Mouse (Mus musculus) forebrain, embryonic 11.5 days (tissue): ENCODE data around the gene Gas8. TPM values are rescaled to one million over a fixed set of nuclear protein-coding genes. Genes with fewer than 3 reads are reported as not detected.
A peak's percentile ranks its signal among the peaks of the same experiment; 100 is the strongest.
"Not testable (repeated sequence)": the region's sequence is repeated elsewhere in the genome, so short reads cannot be mapped to it uniquely, and the experiment has no call there.

Experiments used
- ATAC-seq: fragments of 200-750 bp; cut with Nextera tagmentation; replicated peaks from 2 replicates; pipeline ENCODE4 v1.8.0; 2017; ENCODE audit warnings: moderate TSS enrichment; ENCODE audit not compliant: low FRiP score
- DNase-seq: peaks from one replicate; pipeline ENCODE4 v3.0.0-alpha.2; 2017; ENCODE audit warnings: low spot score
- H3K27ac ChIP-seq: fragments of 300-500 bp; sonication (generic); 2 replicates; pipeline ENCODE4 v1.5.1; 2014; ENCODE audit warnings: low read depth, low read length
- H3K27me3 ChIP-seq: fragments of 300-500 bp; sonication (generic); 2 replicates; pipeline ENCODE4 v1.6.1; 2014; ENCODE audit warnings: mild to moderate bottlenecking, low read length, mixed read lengths; ENCODE audit not compliant: control insufficient read depth, insufficient read depth
- H3K36me3 ChIP-seq: fragments of 300-500 bp; sonication (generic); 2 replicates; pipeline ENCODE4 v1.6.1; 2014; ENCODE audit warnings: mild to moderate bottlenecking, low read length, moderate library complexity, mixed read lengths; ENCODE audit not compliant: control insufficient read depth, insufficient read depth
- H3K4me1 ChIP-seq: fragments of 300-500 bp; sonication (generic); replicated peaks from 2 replicates; pipeline ENCODE4 v1.6.1; 2014; ENCODE audit warnings: low read length, mixed read lengths; ENCODE audit not compliant: control insufficient read depth, insufficient read depth
- H3K4me2 ChIP-seq: fragments of 300-500 bp; sonication (generic); 2 replicates; pipeline ENCODE4 v1.6.1; 2014; ENCODE audit warnings: low read depth, mild to moderate bottlenecking, low read length, moderate library complexity, mixed read lengths; ENCODE audit not compliant: severe bottlenecking
- H3K4me3 ChIP-seq: fragments of 300-500 bp; sonication (generic); 2 replicates; pipeline ENCODE4 v1.5.1; 2014; ENCODE audit warnings: low read depth, low read length
- H3K9ac ChIP-seq: fragments of 300-500 bp; sonication (generic); 2 replicates; pipeline ENCODE4 v1.6.1; 2014; ENCODE audit warnings: low read length
- H3K9me3 ChIP-seq: fragments of 300-500 bp; sonication (generic); 2 replicates; pipeline ENCODE4 v1.6.1; 2016; ENCODE audit warnings: low read length, mixed read lengths; ENCODE audit not compliant: control insufficient read depth
- WGBS: fragments of 180-500 bp; shearing (Covaris S2); extraction: QIAGEN DNeasy Blood & Tissue Kit; methylation state at CpG from one replicate; pipeline ENCODE4 v1.1.7; 2014; 5-methylcytosine and 5-hydroxymethylcytosine counted together
- polyA plus RNA-seq: library from polyadenylated mRNA; unstranded; fragments of >200 nt; fragmentation: Nextera tagmentation; extraction: Ambion mirVana; gene quantifications from 2 replicates; pipeline ENCODE4 v1.2.1, GENCODE M21; 2014

Gene Gas8
- polyA plus RNA-seq, 1 experiment from 2014 or later = 42.1 TPM

DNA sequence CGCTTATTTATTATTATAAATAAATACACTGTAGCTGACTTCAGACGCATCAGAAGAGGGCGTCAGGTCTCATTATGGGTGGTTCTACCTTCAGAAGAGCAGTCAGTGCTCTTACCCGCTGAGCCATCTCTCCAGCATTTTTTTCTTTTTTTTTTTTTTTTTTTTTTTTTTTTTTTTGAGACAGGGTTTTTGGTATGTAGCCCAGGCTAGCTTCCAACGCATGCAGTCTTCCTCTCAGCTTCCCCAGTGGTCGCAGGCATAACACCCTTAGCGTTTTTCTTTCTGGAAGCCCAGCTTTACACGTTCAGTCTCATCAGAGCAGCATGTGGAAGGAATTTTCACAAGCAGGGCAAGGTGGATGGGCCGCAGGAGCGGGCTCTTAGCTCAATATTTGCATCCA, 462 bp upstream of the Gas8 start:
- no peak overlapping the region for H3K27ac ChIP-seq
- peak overlapping the region; percentile 63; the same call in 1 of the 2 replicates for H3K4me3 ChIP-seq
- peak overlapping the region; percentile 83; the same call in 1 of the 2 replicates for H3K4me2 ChIP-seq
- DNase-seq (no peak), ATAC-seq (no peak)
- 40% methylated on average over 10 of the region's 10 CpGs for WGBS
- no peak overlapping the region for H3K9ac ChIP-seq
- peaks cover 15% of the 10 kb centered on the region for H3K4me1 ChIP-seq
- no peaks in the 10 kb centered on the region; the same call in 1 of the 2 replicates for H3K27me3 ChIP-seq
- no peaks in the 10 kb centered on the region; the same call in 1 of the 2 replicates for H3K36me3 ChIP-seq
- H3K9me3 ChIP-seq = no peaks in the 10 kb centered on the region

DNA sequence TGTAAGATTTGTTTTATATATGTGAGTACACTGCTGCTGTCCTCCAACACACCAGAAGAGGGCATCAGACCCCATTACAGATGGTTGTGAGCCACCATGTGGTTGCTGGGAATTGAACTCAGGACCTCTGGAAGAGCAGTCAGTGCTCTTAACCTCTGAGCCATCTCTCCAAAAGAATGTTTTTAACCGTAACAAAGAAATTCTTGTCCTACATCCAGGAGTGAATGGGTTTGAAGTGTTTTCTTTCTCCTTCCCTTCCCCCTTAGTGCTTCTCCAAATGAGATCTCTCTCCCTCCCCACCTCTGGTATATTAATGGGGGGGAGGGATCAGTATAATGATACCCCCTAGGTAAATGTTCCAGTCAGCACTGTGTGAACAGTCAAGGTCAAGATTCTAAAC, 1.4 kb downstream of the Gas8 start:
- not testable (repeated sequence) for ATAC-seq, H3K27me3 ChIP-seq, H3K4me3 ChIP-seq, H3K9ac ChIP-seq, H3K36me3 ChIP-seq, H3K4me2 ChIP-seq, H3K4me1 ChIP-seq, H3K9me3 ChIP-seq, DNase-seq, H3K27ac ChIP-seq
- 90% methylated on average over 1 of the region's 1 CpGs for WGBS

DNA sequence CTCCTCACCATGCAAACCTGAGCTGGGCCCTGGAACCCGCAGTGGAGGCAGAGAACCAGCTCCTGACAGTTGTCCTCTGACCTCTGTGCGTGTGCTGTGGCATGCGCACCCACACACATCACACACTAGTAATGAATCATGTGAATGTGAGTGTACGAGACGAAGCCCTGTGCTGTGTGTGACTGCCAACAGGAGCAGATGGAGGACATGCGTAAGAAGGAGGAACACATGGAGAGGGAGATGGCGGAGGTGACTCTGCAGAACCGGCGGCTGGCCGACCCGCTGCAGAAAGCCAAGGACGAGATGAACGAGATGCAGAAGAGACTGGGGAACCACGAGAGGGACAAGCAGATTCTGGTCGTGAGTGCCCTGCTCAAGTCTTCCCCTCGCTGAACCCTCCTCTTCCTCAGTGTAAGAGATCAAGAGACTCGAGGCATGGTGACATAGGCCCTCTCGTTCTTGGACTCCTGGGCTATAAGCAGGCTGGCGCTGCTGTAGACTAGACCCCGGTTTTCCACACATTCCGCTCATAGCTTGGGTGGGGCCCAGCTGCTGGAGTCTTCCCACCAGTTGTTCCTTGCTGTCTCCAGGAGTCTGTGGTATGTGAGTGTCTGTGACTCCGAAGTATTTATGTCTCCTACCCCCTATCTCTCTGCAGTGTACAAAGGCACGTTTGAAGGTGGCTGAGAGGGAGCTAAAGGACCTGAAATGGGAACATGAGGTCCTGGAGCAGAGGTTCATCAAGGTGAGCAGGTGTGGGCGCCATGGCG, 9.3 kb downstream of the Gas8 start:
- H3K36me3 ChIP-seq = peaks cover 23% of the 10 kb centered on the region
- DNase-seq (no peak), ATAC-seq (no peak)
- H3K4me3 ChIP-seq = no peak overlapping the region
- no peaks in the 10 kb centered on the region for H3K27me3 ChIP-seq
- H3K27ac ChIP-seq = no peak overlapping the region
- H3K4me1 ChIP-seq = no peaks in the 10 kb centered on the region
- no peak overlapping the region for H3K9ac ChIP-seq
- 91% methylated on average over 25 of the region's 25 CpGs for WGBS
- H3K9me3 ChIP-seq = no peaks in the 10 kb centered on the region
- no peak overlapping the region for H3K4me2 ChIP-seq

DNA sequence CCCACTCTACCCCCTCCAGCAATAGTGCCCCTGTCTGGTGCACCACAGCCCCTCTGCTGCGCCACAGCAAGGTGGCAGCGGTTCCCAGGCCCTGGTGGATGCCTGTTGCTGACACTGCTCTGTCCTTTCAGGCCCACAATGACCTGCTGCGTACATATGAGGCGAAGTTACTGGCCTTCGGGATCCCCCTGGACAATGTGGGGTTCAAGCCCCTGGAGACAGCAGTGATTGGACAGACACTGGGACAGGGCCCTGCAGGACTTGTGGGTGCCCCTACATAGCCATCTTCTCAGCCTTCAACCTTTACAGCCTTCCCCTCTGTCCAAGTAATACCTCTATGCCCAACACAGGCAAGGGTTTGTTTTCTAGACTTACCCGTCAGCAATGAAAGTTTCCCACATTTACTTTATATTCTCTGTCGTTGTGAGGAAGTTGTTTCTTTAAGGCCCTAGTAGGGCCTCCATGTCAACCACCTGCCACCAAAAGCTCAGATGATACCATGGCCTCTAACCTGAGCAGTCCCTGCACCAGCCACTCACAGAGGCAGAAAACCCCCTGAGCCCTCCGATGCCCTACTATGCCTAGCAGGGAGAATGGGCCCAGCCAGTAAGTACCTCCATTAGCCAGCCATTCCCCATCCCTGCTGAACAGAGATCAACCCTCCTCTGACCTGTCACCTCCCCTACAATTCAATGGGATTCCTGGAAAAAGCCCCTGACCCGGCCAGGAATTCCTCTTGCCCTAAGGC, 17.8 kb downstream of the Gas8 start:
- H3K9ac ChIP-seq = no peak overlapping the region
- H3K9me3 ChIP-seq = no peaks in the 10 kb centered on the region
- no peaks in the 10 kb centered on the region for H3K4me1 ChIP-seq
- peak; percentile 50 for DNase-seq
- no peak overlapping the region for H3K27ac ChIP-seq
- no peak overlapping the region for H3K4me2 ChIP-seq
- peaks cover 6% of the 10 kb centered on the region; the same call in 1 of the 2 replicates for H3K36me3 ChIP-seq
- H3K27me3 ChIP-seq = peaks cover 3% of the 10 kb centered on the region
- 88% methylated on average over 9 of the region's 9 CpGs for WGBS
- ATAC-seq = no peak
- no peak overlapping the region for H3K4me3 ChIP-seq

DNA sequence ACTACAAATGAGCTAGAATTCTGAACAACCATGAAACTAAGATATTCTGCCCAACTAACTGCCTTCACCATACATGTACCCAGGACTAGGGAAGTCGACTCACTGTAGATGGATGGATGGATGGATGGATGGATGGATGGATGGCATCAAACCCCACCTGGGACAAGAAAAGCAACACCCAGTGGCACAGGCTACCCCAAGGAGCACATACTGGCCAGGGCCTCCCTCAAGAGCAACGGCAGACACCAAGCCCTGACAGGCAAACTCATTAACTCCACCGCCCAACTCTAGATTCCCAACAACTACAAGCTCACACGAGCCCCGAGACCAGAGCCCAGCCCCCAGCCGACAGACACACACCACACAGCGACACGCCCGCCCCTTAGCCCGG, 18.4 kb downstream of the Gas8 start:
- Histone ChIP-seq H3K36me3 (peaks cover 2% of the 10 kb centered on the region; the same call in 1 of the 2 replicates), H3K4me3 (no peak overlapping the region), H3K27ac (no peak overlapping the region), H3K9ac (no peak overlapping the region), H3K4me1 (no peaks in the 10 kb centered on the region), H3K9me3 (no peaks in the 10 kb centered on the region), H3K4me2 (no peak overlapping the region), H3K27me3 (peaks cover 3% of the 10 kb centered on the region)
- no peak for DNase-seq
- 29% methylated on average over 10 of the region's 10 CpGs for WGBS
- no peak for ATAC-seq

DNA sequence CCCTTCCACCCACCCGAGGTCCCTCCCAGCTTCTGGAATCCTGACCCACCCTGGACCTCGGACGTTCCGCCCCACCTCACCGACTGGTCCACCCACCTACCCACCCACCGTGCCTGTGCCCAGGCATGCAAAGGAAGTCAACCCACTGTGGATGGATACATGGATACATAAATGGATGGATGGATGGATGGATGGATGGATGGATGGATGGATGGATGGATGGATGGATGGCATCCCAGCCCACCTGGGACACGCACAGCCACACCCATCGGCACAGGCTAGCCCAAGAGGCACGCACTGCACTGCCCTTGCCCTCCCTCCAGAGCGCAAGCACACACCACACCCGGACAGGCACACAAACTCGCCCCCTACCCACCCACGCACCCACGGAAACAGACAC, 19.0 kb downstream of the Gas8 start:
- DNase-seq = not testable (repeated sequence)

DNA sequence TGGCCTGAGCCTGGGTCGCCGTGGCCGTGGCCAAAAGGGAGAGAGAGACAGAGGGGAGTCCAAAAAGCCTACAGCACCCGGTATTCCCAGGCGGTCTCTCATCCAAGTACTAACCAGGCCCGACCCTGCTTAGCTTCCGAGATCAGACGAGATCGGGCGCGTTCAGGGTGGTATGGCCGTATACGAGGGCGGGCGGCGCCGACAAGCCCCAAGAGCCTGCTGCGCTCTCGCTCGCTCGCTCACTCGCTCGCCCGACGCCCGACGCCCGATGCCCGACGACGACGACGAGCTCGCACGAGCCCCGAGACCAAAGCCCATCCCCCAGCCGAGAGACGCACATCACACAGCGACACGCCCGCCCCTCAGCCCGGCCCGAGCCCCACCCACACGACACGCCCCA, 45.6 kb downstream of the Gas8 start:
- not testable (repeated sequence) for H3K4me2 ChIP-seq, H3K27ac ChIP-seq, H3K36me3 ChIP-seq, DNase-seq, H3K4me1 ChIP-seq, H3K9ac ChIP-seq, H3K9me3 ChIP-seq, H3K4me3 ChIP-seq, ATAC-seq, H3K27me3 ChIP-seq
- WGBS = no CpG with 5 or more reads among the region's 45 CpGs

More for the DNA sequence above, 19.0 kb downstream of the Gas8 start:
- not testable (repeated sequence) for H3K27ac ChIP-seq, ATAC-seq, H3K4me3 ChIP-seq, H3K4me2 ChIP-seq, H3K4me1 ChIP-seq, H3K9ac ChIP-seq, H3K36me3 ChIP-seq, H3K9me3 ChIP-seq, H3K27me3 ChIP-seq
- 70% methylated on average over 6 of the region's 14 CpGs for WGBS

DNA sequence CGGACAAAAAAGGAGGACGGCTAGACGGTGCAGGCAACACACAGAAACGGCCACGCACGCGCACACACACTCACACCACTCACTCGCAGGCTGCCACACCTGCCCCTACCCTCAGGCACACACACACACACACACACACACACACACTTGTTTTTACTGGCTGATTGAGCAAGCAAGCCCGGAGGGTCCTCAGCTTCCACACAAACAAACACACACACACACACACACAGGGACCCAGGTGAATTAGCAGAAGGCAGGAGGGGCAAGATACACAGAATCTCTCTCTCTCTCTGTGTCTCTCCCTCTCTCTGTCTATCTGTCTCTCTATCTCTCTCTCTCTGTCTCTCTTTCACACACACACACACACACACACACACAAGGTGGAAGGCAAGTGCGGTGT, 56.8 kb downstream of the Gas8 start:
- not testable (repeated sequence) for H3K27me3 ChIP-seq, H3K9ac ChIP-seq, H3K4me2 ChIP-seq, ATAC-seq, H3K4me1 ChIP-seq, H3K4me3 ChIP-seq, H3K27ac ChIP-seq, H3K36me3 ChIP-seq, H3K9me3 ChIP-seq, DNase-seq
- WGBS = 73% methylated on average over 2 of the region's 10 CpGs
